Mouse (Mus musculus) layer of hippocampus, adult 9-11 months (tissue): Measurements from ENCODE around the gene Stat5a.

Experiments
- DNase-seq: peaks from one replicate; pipeline ENCODE4 v3.0.0; 2022

Stat5a gene

DNA sequence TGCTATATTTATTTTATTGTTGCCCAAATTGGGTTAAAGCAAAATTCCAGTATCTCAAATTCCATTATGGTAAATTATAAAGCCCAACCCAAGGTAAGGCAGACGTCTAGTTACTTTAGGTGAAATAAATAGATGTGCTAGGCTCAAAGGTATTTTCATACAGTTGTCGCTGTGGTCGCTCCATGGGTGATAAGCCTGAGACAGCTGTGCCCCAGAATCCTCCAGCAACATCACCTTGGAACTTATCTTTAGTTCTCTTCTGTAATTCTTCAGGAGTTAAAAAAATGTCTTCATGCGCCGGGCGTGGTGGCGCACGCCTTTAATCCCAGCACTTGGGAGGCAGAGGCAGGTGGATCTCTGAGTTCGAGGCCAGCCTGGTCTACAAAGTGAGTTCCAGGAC lies 20.3 kb upstream of the Stat5a start:
- no peak for DNase-seq

DNA sequence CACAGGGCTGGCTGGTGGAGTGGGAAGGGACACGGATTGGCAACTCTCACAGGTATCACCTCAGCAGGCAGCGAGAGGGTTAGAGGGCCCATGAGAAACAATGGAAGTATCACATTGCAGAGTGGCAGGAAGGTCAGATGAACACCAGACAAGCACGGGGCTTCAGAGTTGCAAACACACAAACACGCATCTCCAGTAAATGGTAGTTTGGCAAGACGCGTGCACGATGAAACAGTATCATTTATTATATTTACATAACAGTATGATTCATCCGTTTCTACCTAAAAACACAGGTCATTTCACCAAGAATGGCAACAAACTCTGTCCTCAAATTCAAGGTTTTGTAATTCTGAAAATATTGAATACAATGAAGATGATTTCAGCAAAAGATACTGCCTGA lies 19.6 kb upstream of the Stat5a start:
- no peak for DNase-seq

DNA sequence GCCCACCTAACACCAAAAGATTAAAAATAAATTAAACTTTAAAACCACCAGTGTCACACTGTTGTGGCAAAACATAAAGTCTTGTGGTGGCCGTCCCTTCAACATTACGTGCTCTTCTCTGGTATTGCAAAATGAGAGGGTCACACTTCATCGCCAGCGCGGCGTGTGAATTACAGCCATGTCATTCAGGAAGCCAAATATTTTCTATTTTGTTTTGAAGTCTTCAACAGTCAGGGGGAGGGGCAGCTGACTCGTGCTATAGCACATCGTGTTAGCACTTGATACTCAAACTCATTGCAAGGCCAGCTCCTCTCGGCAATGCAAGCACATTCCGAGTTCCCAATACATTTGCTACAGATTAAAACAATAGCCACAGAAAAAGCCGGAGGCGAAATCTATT lies 18.3 kb upstream of the Stat5a start:
- no peak for DNase-seq

DNA sequence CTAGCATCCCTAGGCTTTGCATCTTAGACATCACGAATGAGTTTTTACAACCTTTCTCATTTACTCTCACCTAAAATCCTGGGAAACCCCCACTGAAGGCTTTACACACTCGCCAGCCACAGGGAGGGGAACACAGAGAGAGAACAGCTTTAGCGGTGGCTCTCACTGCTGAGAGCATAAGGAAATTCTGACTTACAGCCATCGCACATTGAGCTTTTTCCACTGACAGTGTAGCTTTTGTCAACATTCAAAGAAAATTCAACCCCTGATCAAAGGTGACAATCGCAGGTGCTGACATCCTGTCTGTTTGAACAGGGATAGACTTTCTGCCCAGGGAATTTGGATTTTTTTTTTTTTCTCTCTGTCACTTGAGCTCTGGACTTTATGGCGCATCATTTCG lies 17.1 kb upstream of the Stat5a start:
- no peak for DNase-seq

GRCm38 (mm10) chr11:100843070-100843669 lies 16.0 kb upstream of the Stat5a start:
- DNase-seq, result no peak

DNA sequence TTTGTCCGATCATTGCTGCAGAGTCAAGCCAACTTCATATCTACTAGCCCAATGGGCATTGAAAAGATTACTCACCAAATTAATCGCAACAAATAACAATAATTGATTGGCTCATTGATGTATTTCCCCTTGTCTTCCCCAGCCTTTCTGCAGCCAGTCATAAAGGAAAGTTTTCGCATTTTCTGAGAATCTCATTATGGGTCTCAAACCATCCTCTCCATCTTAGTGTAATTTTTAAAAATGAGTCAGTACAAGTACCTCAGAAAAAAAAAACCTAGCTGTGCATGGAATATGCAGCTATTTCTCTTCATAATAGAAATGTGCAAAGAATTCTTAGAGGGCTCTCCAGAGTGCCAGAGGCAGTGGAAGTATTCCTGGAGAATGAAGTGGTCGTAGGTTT lies 15.0 kb upstream of the Stat5a start:
- no peak for DNase-seq

DNA sequence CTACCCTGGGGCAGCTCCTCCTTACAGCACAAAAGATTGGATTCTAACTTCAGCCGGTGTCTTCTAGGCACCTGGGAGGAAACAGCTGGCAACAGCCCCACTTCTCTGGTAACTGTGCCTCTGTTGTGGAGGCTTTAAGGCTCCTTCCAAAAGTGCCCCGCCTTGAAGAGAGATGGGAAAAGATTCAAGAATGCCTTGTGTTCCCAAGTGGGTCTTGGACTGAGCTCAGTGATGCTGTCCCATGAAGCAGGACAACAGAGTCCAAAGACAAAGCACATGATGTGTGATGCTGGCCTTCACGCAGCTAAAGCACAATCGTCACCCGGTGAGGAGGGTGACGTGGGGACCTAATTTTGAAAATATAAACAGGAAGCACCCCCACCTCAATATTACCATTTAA lies 13.4 kb upstream of the Stat5a start:
- no peak for DNase-seq

GRCm38 (mm10) chr11:100847572-100847971 lies 11.6 kb upstream of the Stat5a start:
- no peak for DNase-seq

DNA sequence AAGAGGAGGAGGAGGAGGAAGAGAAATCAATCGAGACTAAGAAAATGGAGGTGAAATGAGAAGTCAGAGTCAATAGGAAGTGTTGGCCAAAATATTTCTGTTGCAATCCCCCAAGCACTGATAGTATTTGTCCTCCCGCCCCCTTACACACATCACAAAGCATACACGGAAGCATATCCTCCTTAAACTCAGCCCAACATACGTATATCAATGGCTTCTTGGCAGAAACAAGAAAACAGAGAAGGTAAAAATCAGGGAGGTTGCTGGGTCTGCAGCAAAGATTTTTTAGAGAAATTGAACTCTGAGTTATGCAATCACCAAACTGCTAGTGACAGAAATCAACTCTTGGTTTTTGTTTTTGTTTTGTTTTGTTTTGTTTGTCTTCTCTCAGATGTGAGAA lies 11.1 kb upstream of the Stat5a start:
- DNase-seq, result no peak

DNA sequence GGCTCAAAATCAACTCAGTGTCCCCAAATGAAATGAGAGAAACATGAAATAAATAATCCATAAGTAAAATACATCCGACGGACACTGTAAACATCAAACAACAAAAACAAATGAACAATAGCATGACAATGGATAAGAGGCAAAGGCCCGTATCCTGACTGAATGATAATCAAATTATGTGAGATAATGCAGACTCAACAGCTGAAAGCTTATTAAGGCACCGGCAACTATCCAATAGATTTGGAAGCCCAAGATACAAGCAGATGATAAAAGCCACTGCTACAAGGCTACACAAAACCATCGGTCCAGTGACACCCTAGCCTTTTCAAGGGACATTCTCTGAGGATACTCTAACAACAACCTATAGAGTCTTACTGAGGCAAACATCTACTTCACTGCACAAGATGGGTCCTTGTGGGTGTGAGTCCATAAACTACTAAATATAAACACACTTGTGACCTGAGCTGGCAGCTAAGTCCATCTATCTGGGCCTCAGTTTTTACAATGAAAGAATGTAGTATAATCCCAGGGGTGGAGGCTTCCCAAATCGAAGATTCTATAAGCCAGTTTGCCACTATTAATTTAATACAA lies 10.3 kb upstream of the Stat5a start:
- DNase-seq, result no peak

DNA sequence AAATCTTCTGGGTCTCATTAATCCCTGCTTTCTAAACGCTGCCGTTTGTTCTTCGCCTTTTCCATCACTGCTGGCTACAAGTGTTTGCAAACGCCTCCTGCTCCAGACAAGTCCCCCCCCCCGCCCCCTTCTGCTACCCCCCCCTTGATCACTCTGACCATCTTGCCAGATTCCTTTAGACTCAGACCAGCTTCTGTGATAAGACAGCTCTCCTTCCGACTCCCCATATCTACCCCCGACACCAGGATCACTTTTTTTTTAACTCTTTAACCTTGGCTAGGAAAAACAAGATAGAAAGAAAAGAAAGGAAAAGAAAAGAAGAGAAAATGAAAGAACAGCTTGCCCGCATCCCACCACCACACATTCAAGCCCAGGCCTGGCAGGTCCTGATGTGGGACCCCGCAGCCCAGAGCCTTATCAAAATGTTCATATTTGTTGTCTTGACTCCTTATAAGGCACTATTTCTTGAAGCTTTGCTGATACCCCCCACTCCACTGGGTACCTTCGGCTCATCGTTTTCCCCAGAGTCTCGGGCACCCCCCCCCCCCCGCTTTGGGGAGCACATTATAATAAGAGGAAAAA lies 9.6 kb upstream of the Stat5a start:
- DNase-seq, result no peak

GRCm38 (mm10) chr11:100850038-100850777 lies 8.9 kb upstream of the Stat5a start, which contains the start of gene Stat5b:
TSS of gene Stat5b (minus strand) at chr11:100850724.
- peak; percentile 52 for DNase-seq

GRCm38 (mm10) chr11:100850778-100851528 lies 8.2 kb upstream of the Stat5a start:
- DNase-seq, result peak; percentile 39

GRCm38 (mm10) chr11:100852088-100852487 lies 7.1 kb upstream of the Stat5a start:
- no peak for DNase-seq

GRCm38 (mm10) chr11:100853018-100853417 lies 6.1 kb upstream of the Stat5a start:
- DNase-seq, result no peak

DNA sequence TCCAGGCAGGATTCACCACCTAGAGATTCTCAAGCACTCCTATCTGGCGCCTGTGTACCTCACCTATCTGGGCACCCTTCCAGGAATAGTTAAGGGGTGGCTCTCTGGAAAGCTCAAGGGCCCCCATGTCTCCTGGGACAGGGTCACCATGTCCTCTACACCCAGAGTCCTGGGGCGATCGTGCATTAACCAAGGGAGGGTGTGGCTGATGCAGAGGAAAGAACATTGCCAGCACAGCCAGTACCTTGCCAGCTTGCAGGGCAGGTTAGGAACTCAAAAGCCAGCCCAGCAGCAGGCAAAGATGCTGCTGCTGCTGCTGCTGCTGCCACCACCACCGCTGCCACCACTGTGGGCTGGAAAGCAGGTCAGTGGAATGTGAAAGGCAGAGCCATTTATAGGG lies 4.9 kb upstream of the Stat5a start:
- no peak for DNase-seq

- no peak for DNase-seq
Observed at GRCm38 (mm10) chr11:100855178-100855577, 4.0 kb upstream of the Stat5a start.

GRCm38 (mm10) chr11:100857960-100858359 lies 1.2 kb upstream of the Stat5a start:
- DNase-seq, result no peak

GRCm38 (mm10) chr11:100859579-100860075 lies 476 bp downstream of the Stat5a start:
- DNase-seq, result no peak

GRCm38 (mm10) chr11:100860198-100861048 lies 1.3 kb downstream of the Stat5a start:
- DNase-seq, result peak; percentile 63

GRCm38 (mm10) chr11:100861335-100861734 lies 2.2 kb downstream of the Stat5a start:
- no peak for DNase-seq

- no peak for DNase-seq
Observed at GRCm38 (mm10) chr11:100861836-100862235, 2.7 kb downstream of the Stat5a start.
